Mouse (Mus musculus) layer of hippocampus, postnatal 36 days (tissue): ENCODE results near the gene Capn8. TPM values are rescaled to one million over a fixed set of nuclear protein-coding genes. Genes with fewer than 3 reads are reported as not detected.
A peak's percentile ranks its signal among the peaks of the same experiment; 100 is the strongest.
"Not testable (repeated sequence)": the region's sequence is repeated elsewhere in the genome, so short reads cannot be mapped to it uniquely, and the experiment has no call there.

Experiments
- DNase-seq, 2 experiments: peaks; one replicate each; pipeline ENCODE4 v3.0.0; 2022
- total RNA-seq, 2 experiments: library from RNA; stranded (reverse); gene quantifications; 2 replicates each; pipeline ENCODE4 v1.2.3; 2021

Gene Capn8
- total RNA-seq, 2 experiments from 2014 or later, result not detected

GRCm38 (mm10) chr1:182618200-182618947, 53.6 kb downstream of the Capn8 start:
- no peak for DNase-seq

- DNase-seq, result no peak
Measured at GRCm38 (mm10) chr1:182620470-182620869, 55.7 kb downstream of the Capn8 start.

DNA sequence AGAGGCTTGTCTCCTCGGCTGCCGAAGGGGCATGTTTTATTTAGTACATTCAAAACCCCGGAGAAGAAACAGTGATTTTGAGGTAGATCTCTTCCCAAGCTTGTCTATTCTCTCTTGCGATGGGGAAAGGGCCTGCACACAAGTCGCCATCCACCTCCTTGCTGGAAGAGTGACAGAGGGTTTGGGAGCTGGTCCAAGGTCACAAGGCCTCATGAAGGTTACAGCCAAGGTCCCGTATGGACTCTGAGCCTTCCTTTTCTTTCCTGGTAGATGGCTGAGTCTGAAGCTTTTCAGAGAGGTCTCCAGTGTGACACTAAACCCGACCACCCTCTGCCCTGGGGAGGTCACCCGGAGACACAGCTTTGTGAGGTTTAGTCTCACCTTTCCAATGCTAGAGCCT, 56.4 kb downstream of the Capn8 start:
- no peak for DNase-seq

DNA sequence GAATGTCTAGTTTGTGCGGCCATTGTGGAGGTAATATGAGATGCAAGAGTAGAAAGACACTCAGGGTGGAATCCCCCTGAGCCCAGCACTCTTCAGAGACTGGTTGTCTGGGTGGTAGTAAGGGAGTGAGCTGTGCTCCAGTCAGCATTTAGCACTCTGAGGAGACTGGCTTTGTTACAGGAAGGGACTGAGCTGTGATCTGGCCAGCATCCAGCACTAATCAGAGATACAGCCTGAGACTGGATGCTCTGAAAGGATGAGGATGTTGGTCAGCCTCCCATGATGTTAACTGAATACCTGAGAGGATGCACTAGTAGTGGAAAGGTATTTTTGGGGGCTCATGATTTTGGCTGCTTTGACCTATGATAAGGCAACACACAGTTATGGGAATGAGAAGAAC, 61.4 kb downstream of the Capn8 start:
- no peak for DNase-seq

DNA sequence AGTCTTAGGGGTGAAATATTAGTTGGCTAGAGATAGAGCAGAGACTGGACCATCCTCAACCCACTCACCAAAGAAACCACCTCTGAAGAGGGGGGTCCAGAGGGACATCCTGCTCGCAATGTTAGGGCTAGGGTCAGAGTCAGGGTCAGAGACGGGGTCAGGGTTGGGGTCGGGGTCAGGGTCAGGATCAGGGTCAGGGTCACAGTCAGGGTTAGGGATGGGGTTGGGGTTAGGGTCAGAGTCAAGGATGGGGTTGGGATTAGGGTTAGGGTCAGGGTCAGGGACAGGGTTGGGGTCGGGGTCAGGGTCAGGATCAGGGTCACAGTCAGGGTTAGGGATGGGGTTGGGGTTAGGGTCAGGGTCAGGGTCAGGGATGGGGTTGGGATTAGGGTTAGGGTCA, 64.4 kb downstream of the Capn8 start:
- DNase-seq, result no peak

DNA sequence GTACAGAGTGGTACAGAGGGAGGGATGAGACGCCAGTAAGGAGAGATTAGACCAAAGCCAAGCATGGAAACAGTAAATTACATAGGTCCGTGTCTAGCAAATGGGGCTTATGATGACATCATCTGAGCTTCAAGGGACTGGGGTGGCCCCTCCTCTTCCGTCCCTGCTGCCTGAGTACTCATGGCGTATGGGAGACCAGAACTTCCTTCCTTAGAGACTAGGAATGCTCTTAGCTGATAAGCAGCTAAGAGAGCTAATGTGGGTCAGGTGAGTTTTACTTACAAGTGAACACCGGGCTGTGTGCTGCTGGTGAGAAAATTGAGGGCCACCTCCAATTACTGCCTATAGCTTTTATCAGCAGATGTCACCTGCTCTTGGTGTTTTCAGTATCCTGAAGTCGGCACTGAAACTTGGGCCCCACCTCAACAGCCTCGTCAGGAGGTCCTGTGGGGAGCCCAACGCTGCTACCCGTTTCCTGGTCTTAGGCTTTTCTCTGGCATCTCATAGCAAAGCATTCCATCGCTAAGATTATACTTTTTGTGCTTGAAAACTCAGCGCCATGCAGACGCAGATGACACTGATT, 69.0 kb downstream of the Capn8 start:
- no peak for DNase-seq

DNA sequence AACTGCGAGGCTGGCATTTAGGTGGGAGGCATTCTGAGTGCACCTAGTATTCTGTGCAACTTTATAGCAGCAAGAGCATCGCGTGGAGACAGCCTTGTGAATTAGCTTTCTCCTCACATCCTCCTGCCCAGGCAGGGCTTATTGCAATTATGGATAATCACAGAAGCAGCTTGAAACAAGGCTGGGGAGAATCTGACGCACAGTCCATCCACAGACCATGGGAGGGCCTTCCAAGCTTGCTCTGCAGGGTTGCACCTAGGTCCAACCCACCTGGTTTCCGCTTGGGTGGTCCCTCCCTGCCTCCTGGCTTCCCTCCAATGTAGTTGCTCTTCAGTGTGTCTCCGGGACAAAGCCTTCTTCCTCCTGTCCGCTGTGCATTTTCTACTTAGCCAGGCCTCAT, 74.2 kb downstream of the Capn8 start:
- no peak for DNase-seq

DNA sequence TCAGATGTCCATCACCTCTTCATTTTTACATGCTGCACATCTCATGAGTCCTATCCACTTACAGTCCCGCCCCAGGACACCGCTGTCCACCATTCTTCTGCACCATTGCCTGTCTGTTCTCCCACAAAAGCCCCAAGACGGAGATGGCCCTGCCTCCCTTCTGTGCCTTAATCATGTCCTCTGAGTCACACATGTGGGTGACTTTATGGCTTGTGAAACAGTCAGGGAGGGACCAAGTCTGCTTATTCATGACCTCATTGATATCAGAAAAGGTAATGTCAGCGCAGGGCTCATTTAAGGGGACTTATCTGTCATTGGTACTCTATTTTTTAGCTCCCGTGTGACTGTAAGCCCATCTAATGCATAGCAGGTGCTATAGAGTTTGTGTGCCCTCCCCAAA, 74.6 kb downstream of the Capn8 start:
- DNase-seq, result no peak

DNA sequence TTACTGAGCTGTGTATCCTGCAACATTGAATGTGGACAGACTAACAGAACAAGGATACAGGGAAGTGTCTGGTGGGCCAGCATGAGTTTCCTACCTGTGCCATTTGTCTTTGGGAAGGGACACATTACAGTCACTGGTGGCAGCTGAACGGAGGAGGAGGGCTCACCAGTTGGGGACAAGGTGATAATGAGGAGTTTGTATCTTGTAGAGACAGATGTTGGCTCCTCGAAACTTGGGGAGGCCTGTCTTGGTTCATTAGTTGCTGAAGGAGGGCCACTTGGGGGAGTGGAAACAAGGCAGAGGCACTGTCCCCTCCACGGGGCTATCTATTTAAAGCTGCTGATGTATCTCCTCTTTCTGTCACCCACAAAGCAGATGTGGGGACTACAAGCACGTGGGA, 75.3 kb downstream of the Capn8 start:
- no peak for DNase-seq

- no peak for DNase-seq
Measured at GRCm38 (mm10) chr1:182642779-182643178, 78.0 kb downstream of the Capn8 start.

GRCm38 (mm10) chr1:182644418-182644817, 79.6 kb downstream of the Capn8 start:
- not testable (repeated sequence) for DNase-seq

- no peak for DNase-seq
Measured at GRCm38 (mm10) chr1:182645211-182645668, 80.4 kb downstream of the Capn8 start.

- no peak for DNase-seq
Measured at GRCm38 (mm10) chr1:182646796-182647195, 82.0 kb downstream of the Capn8 start.

DNA sequence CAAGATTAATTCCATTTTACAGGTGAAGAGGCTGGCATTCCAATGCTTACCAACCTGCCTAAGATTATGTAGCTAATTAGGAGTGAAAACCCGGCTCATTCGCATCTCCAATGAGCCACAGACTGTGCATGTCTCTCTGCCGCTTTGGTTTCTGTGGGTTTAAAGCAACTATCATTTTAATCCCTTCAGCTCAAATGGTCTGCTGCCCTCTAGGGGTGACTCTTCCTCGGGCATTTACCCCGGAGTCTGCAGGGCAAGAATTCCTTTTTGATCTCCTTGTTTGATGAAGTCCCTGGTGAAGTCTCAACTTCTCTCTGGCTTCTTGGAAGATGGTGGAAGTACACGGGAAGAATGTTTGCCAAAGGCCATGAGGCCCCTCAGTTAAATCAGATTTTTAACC, 93.0 kb downstream of the Capn8 start:
- DNase-seq, result peak; percentile 47 to 73

- no peak for DNase-seq
Measured at GRCm38 (mm10) chr1:182660365-182660764, 95.6 kb downstream of the Capn8 start.

- peak; percentile 38 to 53 for DNase-seq
Measured at GRCm38 (mm10) chr1:182663671-182664070, 98.9 kb downstream of the Capn8 start.

DNA sequence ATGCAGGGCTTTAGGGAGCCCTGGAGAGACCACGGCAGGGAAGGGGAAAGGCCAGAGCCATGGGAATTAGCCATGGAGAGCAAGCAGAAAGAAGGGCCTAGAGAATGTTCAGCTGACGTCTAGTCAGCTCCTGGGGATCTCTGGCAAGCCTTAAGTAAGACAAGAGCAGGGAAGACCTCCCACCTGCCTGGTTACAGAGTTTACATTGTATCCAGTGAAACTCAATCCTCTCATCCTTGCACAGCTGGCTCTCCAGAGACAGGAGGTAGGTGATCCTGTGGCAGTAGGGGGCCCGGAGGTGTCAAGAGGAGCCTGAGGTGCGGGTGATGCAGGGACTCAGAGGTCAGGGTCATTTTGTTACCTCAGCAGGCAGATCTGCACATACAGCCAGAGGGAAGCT, 100.0 kb downstream of the Capn8 start:
- DNase-seq, result no peak

DNA sequence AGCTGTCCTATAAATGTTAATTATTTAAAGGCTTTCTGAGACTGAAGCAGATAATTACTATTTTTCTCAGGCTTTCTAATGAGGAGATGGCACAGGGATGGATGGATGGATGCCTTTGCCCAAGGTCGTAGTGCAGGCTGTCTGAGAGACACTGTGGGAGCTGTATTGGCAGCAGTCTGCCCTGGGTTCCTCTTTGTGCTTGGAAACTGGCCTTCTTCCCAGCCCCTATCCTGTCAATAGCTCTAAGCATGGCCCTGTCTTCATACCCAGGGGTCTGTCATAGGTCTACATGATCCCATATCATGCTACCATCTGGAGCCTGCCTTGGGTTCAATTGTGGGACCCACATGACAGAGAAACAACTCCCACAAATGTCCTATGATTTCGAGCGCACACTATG, 102.5 kb downstream of the Capn8 start:
- no peak for DNase-seq

GRCm38 (mm10) chr1:182669741-182670140, 104.9 kb downstream of the Capn8 start:
- DNase-seq, result no peak

GRCm38 (mm10) chr1:182670563-182671342, 105.9 kb downstream of the Capn8 start:
- no peak for DNase-seq

GRCm38 (mm10) chr1:182671343-182671624, 106.5 kb downstream of the Capn8 start:
- no peak for DNase-seq

- no peak for DNase-seq
Measured at GRCm38 (mm10) chr1:182675346-182675745, 110.5 kb downstream of the Capn8 start.

GRCm38 (mm10) chr1:182678151-182678550, 113.3 kb downstream of the Capn8 start:
- DNase-seq, result no peak

- DNase-seq, result no peak
Measured at GRCm38 (mm10) chr1:182679169-182679568, 114.4 kb downstream of the Capn8 start.
